Mouse (Mus musculus) testis, adult 2 months (tissue): ENCODE measurements around the gene Ccl8.

ENCODE experiments used
- CTCF ChIP-seq: fragments of 200-500 bp; IDR thresholded peaks from 2 replicates; pipeline ENCODE4 v1.5.1; 2012; ENCODE audit warnings: low read depth, mild to moderate bottlenecking, inconsistent platforms, low read length, moderate library complexity; ENCODE audit not compliant: control insufficient read depth, insufficient read depth, insufficient replicate concordance
- POLR2A ChIP-seq: fragments of 200-500 bp; IDR thresholded peaks from 2 replicates; pipeline ENCODE4 v1.6.1; 2012; ENCODE audit warnings: low read depth, mild to moderate bottlenecking, inconsistent platforms, low read length, moderate library complexity; ENCODE audit not compliant: control insufficient read depth

- TF ChIP-seq CTCF, result no peak
- TF ChIP-seq POLR2A, result no peak
Observed at GRCm38 (mm10) chr11:82066953-82067571, 47.9 kb upstream of the Ccl8 start.
